Mouse (Mus musculus) hindbrain, embryonic 13.5 days (tissue): ENCODE results near the gene Syne3. TPM values are rescaled to one million over a fixed set of nuclear protein-coding genes. Genes with fewer than 3 reads are reported as not detected.

Experiments
- ATAC-seq: fragments of 200-750 bp; cut with Nextera tagmentation; 2 replicates; pipeline ENCODE4 v1.8.0; 2017; ENCODE audit warnings: moderate TSS enrichment; ENCODE audit not compliant: low FRiP score
- H3K27ac ChIP-seq: fragments of 300-500 bp; sonication (generic); 2 replicates; pipeline ENCODE4 v1.5.1; 2015; ENCODE audit warnings: inconsistent platforms, mild to moderate bottlenecking, moderate library complexity
- H3K27me3 ChIP-seq: fragments of 300-500 bp; sonication (generic); 2 replicates; pipeline ENCODE4 v1.6.1; 2015; ENCODE audit warnings: mild to moderate bottlenecking, inconsistent platforms
- H3K36me3 ChIP-seq: fragments of 300-500 bp; sonication (generic); 2 replicates; pipeline ENCODE4 v1.6.1; 2015; ENCODE audit warnings: mild to moderate bottlenecking, inconsistent platforms
- H3K4me1 ChIP-seq: fragments of 300-500 bp; sonication (generic); replicated peaks from 2 replicates; pipeline ENCODE4 v1.6.1; 2015; ENCODE audit warnings: inconsistent platforms
- H3K4me2 ChIP-seq: fragments of 300-500 bp; sonication (generic); 2 replicates; pipeline ENCODE4 v1.6.1; 2015; ENCODE audit warnings: inconsistent platforms, mild to moderate bottlenecking, moderate library complexity
- H3K4me3 ChIP-seq: fragments of 300-500 bp; sonication (generic); 2 replicates; pipeline ENCODE4 v1.5.1; 2015; ENCODE audit warnings: mild to moderate bottlenecking, inconsistent platforms
- H3K9ac ChIP-seq: fragments of 300-500 bp; sonication (generic); 2 replicates; pipeline ENCODE4 v1.6.1; 2015; ENCODE audit warnings: mild to moderate bottlenecking, inconsistent platforms
- H3K9me3 ChIP-seq: fragments of 300-500 bp; sonication (generic); 2 replicates; pipeline ENCODE4 v1.6.1; 2016; ENCODE audit warnings: inconsistent platforms
- WGBS: fragments of 180-500 bp; shearing (Covaris S2); methylation state at CpG from one replicate; pipeline ENCODE4 v1.1.7; 2015; 5-methylcytosine and 5-hydroxymethylcytosine counted together
- polyA plus RNA-seq: library from polyadenylated mRNA; unstranded; fragments of >200 nt; fragmentation: Nextera tagmentation; extraction: Ambion mirVana; gene quantifications from 2 replicates; pipeline ENCODE4 v1.2.1, GENCODE M21; 2015

Syne3 gene
- polyA plus RNA-seq, 1 experiment from 2014 or later = 0.31 TPM

DNA sequence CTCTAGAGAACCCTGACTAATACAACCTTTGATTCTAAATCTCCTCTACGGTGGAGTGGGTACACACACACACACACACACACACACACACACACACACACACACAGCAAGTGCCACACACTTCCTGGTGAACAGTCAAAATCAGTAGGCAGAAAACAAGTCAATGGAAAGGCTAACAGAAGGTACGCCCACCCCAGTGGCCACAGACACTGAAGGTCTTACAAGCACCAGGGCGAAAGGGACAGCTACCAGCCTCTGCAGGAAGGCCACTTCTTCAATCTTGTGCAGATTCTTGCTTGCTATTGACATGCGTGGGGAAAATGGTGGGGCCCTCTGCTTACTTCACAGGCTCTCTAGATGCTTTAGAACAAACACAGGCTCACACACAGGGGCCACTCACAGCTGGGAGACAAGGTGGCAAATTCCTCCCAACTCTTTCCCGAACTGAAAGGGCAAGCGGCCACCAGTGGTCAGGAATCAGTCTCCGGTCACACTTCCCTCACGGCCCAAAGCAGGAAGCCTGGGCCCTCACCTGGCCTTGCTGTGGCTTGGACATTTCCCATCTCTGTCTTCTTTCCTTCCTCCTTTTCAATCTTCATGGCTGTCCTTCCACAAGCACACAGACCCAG is 11.9 kb upstream of the Syne3 start:
- WGBS = 86% methylated on average over 8 of the region's 8 CpGs
- no peak for ATAC-seq
- Histone ChIP-seq H3K4me1 (peaks cover 8% of the 10 kb centered on the region; the same call in 1 of the 2 replicates), H3K9me3 (peaks cover 10% of the 10 kb centered on the region), H3K9ac (no peak overlapping the region), H3K4me3 (no peak overlapping the region), H3K27me3 (no peaks in the 10 kb centered on the region), H3K36me3 (0 out of 2 replicates have a peak, but pooled peaks cover 8% of the 10 kb centered on the region), H3K27ac (no peak overlapping the region), H3K4me2 (no peak overlapping the region)

DNA sequence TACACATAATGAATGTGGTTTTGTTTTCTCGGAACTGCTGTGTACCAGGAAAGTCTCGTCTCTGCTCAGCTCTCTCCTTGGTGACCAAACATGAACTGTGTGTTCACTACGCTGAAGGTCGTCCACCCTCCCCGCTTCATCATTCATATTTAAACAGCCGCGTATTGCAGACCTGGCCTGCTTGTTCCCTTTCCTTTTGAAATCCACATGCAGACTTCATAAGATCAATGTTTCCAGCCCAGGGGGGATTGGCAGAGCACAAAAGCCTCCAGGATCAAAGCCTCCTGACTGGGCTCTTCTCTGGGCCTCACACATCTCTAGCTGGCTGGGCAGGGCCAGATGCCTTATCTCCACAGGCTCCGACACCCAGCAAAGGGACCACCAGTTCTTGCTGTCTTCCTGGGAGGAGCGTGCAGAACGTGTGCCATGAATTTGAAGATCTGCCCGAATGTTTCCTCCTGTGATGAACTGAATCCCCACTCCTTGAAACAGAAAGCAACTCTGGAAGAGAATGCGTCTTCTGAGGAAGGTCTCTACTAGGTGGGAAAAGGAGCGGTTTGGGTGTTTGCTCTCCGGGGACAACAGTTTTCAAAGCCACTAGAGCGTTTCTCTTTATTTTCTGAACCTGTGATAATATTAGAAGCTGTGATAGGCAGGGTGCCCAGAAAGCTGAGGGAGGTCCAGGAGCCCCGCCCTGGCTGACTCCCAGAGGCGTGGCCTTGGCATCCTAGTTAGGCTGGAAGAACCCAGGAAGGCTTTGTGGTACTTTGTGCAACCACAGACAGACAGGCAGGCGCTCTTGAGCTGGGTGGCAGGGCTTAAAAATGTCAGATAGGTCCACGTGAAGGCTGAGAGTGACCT is 10.0 kb upstream of the Syne3 start:
- peaks cover 10% of the 10 kb centered on the region for H3K9me3 ChIP-seq
- peaks cover 16% of the 10 kb centered on the region; the same call in 1 of the 2 replicates for H3K4me1 ChIP-seq
- H3K4me3 ChIP-seq = no peak overlapping the region
- ATAC-seq = no peak
- 0 out of 2 replicates have a peak, but pooled peaks cover under 1% of the 10 kb centered on the region for H3K27me3 ChIP-seq
- WGBS = 56% methylated on average over 19 of the region's 19 CpGs
- H3K4me2 ChIP-seq = no peak overlapping the region
- H3K36me3 ChIP-seq = 0 out of 2 replicates have a peak, but pooled peaks cover 8% of the 10 kb centered on the region
- no peak overlapping the region for H3K27ac ChIP-seq
- no peak overlapping the region for H3K9ac ChIP-seq

DNA sequence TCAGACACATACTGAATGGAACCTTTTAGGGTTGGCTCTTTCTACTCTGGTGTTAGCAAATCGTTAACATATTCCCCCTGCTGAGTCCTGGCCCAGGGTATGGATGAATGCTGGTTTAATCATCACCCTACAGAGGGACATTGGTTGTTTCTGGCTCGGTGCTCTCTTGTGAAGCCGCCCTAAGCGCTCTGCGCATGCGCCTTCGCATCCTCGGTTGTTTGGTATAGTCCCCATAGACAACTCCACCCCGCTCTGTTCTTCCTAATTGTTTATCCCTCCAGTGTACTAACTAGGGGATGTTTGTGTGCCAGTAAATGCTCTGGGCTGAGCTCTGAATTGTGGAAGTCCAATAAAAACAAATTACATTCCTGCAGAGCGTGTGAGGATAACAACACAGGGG is 7.0 kb upstream of the Syne3 start:
- WGBS = 51% methylated on average over 10 of the region's 10 CpGs
- H3K4me3 ChIP-seq = no peak overlapping the region
- H3K4me1 ChIP-seq = peaks cover 16% of the 10 kb centered on the region; the same call in 1 of the 2 replicates
- no peaks in the 10 kb centered on the region for H3K9me3 ChIP-seq
- ATAC-seq = peak; percentile 77; the same call in 1 of the 2 replicates
- no peaks in the 10 kb centered on the region for H3K36me3 ChIP-seq
- no peak overlapping the region for H3K9ac ChIP-seq
- peaks cover 19% of the 10 kb centered on the region for H3K27me3 ChIP-seq
- no peak overlapping the region for H3K4me2 ChIP-seq
- peak overlapping the region; percentile 30; the same call in 1 of the 2 replicates for H3K27ac ChIP-seq

DNA sequence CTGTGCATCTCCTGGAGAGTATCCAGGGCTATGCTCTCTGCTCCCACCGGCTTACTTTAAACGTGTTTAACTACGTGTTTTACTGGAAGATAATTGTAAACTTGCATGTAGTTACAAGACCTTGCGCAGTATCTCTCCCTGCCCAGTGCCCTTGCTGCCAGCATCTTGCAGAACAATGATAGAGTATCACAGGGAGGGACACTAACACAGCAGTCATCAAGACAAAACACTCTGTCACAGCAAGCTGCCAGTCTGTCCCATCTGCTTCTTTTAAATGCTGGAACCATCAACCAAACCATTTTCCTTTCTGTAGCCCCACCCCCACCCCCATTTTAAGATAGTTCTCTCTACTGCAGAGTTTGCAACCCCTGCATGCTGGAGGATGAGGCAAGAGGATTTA is 6.6 kb upstream of the Syne3 start:
- no peak for ATAC-seq
- 70% methylated on average over 4 of the region's 4 CpGs for WGBS
- no peak overlapping the region for H3K4me2 ChIP-seq

DNA sequence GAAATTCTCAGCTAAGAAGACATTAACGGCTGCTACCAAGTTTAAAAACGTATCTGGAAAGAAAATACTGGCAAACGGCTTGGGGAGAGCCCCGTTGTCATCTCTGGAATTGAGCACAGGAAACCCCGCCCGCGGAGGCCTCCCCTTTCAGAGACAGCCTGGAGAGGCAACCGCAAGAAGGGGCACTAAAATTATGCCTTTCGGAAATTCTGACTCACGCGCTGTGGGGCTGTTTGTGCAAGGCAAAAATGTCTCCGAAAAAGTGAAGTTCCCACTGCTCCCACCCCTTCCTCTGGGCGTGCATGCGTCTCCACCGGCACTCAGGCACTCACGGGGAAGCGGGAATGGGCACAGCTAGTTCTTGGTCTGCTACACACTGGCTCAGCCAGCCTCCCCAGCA is 3.5 kb upstream of the Syne3 start:
- Histone ChIP-seq H3K4me2 (no peak overlapping the region), H3K4me1 (peaks cover 36% of the 10 kb centered on the region), H3K36me3 (no peaks in the 10 kb centered on the region), H3K27ac (no peak overlapping the region), H3K27me3 (peaks cover 55% of the 10 kb centered on the region), H3K9me3 (no peaks in the 10 kb centered on the region), H3K4me3 (no peak overlapping the region), H3K9ac (no peak overlapping the region)
- WGBS = 61% methylated on average over 17 of the region's 17 CpGs
- ATAC-seq = no peak

More for the DNA sequence above, 6.6 kb upstream of the Syne3 start:
- Histone ChIP-seq H3K9me3 (no peaks in the 10 kb centered on the region), H3K27ac (peak overlapping the region; percentile 30; the same call in 1 of the 2 replicates), H3K4me1 (peaks cover 16% of the 10 kb centered on the region; the same call in 1 of the 2 replicates), H3K27me3 (peaks cover 23% of the 10 kb centered on the region), H3K36me3 (no peaks in the 10 kb centered on the region), H3K9ac (no peak overlapping the region), H3K4me3 (no peak overlapping the region)

DNA sequence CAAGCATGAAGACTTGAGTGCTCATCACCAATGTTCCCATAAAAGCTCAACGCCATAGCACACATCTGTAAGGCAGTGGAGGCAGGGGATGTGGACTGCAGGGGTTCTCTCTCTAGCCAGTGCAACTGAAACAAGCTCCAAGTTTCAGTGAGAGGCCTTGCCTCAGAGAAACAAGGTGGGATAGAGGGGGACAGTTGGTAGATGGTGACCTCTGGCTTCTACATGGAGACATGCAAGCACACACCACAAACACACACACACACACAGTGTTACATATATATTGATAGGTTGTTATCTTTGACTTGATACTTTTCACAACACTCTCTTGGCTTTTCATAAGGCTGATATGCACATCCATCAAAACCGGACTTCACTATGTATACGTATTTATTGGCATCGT is 2.7 kb upstream of the Syne3 start:
- Histone ChIP-seq H3K27ac (no peak overlapping the region), H3K4me1 (peaks cover 36% of the 10 kb centered on the region), H3K36me3 (no peaks in the 10 kb centered on the region), H3K4me2 (no peak overlapping the region), H3K27me3 (peaks cover 62% of the 10 kb centered on the region), H3K9me3 (no peaks in the 10 kb centered on the region), H3K9ac (no peak overlapping the region), H3K4me3 (no peak overlapping the region)
- 96% methylated on average over 4 of the region's 4 CpGs for WGBS
- ATAC-seq = no peak

DNA sequence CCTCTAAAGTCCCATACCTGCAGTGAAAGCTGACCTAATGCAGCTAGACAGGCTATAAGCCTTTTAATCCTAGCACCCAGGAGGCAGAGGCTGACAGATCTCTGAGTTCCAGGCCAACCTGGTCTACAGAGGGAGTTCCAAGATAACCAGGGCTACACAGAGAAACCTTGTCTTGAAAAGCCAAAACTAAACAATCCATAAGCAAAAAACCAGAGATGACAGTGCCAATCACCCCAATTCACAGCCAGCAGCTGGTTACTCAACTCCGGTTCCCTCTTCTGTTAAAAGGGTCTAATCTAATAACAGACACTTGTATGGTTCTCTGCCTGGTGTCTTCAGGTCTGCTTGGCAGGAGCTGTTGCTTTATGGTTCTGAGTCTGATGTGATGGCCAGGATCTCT is 2.0 kb upstream of the Syne3 start:
- no peak overlapping the region for H3K4me3 ChIP-seq
- no peak overlapping the region for H3K4me2 ChIP-seq
- no peaks in the 10 kb centered on the region for H3K9me3 ChIP-seq
- no peak overlapping the region for H3K27ac ChIP-seq
- ATAC-seq = no peak
- peaks cover 68% of the 10 kb centered on the region for H3K27me3 ChIP-seq
- 100% methylated on average over 1 of the region's 1 CpGs for whole genome bisulfite sequencing
- no peak overlapping the region for H3K9ac ChIP-seq
- H3K4me1 ChIP-seq = peaks cover 29% of the 10 kb centered on the region
- no peaks in the 10 kb centered on the region for H3K36me3 ChIP-seq

DNA sequence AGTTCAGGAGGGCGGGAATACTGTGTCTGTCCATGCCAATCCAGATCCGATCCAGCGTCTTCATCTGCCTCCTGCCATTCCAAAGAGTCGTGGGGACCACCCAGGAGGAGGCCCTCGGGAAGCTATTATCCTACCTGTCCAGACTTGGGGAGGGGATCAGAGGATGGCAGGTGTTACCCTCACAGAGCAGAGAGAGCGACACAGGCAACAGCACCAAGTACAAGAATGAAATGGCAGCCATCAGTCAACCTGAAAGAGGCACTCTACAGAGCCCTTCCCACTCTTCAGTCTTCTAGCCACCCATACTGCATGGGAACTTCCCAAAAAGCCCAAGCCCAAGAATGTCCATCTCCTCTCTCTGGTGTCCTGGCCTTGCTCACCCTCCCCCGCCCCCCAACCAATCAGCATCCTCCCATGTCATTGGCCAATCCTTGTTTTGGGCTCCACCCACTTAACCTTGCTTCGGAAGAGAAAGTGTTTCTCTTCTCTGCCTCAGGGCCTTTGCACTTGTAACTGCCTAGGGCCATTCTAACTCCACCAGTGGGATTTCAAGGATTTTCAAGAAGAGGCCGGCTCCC is 693 bp upstream of the Syne3 start:
- Histone ChIP-seq H3K27ac (no peak overlapping the region), H3K36me3 (no peaks in the 10 kb centered on the region), H3K4me3 (peak overlapping the region; percentile 57), H3K4me1 (peaks cover 20% of the 10 kb centered on the region), H3K4me2 (peak overlapping the region; percentile 98), H3K9ac (peak overlapping the region; percentile 73), H3K27me3 (peaks cover 76% of the 10 kb centered on the region), H3K9me3 (no peaks in the 10 kb centered on the region)
- 21% methylated on average over 9 of the region's 9 CpGs for WGBS
- 0 out of 2 replicates have a peak, but pooled peaks have one; percentile 9 for ATAC-seq

DNA sequence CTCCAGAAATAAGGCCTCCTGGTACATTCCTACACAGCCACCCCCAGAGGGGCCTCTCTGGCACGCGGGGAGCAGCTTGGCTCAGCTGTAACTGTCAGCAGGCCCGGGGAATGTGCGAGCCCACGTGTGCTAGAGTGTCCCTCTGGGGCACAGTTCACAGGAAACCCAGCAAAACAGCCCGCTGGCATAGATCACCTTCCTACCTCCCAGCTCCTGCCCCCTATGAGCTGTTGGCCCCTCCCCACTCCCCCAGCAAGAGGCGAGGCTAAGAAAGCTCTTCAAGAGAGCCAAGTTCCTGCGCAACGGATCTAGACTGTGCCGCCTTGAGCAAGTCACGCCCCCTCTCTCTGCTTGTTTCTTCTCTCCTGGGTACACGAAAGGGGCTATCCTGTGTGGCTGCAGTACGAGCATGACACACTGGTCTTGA is 844 bp downstream of the Syne3 start:
- H3K9me3 ChIP-seq = no peaks in the 10 kb centered on the region
- no peaks in the 10 kb centered on the region for H3K36me3 ChIP-seq
- no peak overlapping the region for H3K9ac ChIP-seq
- H3K27me3 ChIP-seq = peaks cover 76% of the 10 kb centered on the region
- WGBS = 3% methylated on average over 13 of the region's 13 CpGs
- ATAC-seq = peak; percentile 66; the same call in 1 of the 2 replicates
- peak overlapping the region; percentile 98 for H3K4me2 ChIP-seq
- H3K27ac ChIP-seq = no peak overlapping the region
- peak overlapping the region; percentile 57 for H3K4me3 ChIP-seq
- H3K4me1 ChIP-seq = peaks cover 20% of the 10 kb centered on the region

DNA sequence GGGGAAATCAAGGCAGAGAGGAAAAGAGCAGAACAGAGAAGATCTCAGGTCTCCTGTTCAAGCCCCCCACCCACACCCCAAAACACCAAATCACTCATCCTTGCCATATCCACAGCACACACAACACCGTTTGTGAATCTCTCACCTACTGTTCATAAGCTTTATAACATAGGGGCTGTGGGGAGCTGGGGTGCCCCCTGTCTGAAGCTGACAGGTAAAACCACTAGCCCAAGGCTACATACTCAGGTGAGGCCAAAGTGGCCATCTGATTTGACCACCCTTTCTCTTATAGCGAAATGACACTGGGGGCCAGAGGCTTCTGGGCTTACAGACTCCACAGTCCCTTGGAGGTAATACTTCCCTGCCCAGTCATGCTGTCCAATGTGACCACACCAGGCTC is 1.5 kb downstream of the Syne3 start:
- WGBS = 56% methylated on average over 2 of the region's 2 CpGs
- Histone ChIP-seq H3K9me3 (no peaks in the 10 kb centered on the region), H3K27ac (no peak overlapping the region), H3K9ac (no peak overlapping the region), H3K27me3 (peaks cover 70% of the 10 kb centered on the region), H3K4me2 (no peak overlapping the region), H3K4me1 (peaks cover 20% of the 10 kb centered on the region), H3K4me3 (no peak overlapping the region), H3K36me3 (no peaks in the 10 kb centered on the region)
- no peak for ATAC-seq

DNA sequence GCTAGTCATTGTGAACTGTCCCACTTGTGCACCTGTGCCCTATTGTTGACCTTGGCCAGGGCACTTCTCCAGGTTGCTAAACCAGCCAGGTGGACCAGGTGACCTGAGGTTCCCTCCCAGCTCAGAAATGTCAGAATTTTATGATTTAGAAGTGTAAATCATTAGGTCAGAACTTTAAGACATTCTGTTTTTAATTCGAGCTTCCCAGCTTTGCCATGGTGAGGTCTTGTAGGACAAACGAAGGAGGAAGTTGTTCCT is 4.0 kb downstream of the Syne3 start:
- no peak overlapping the region for H3K27ac ChIP-seq
- H3K4me3 ChIP-seq = no peak overlapping the region
- H3K27me3 ChIP-seq = peaks cover 55% of the 10 kb centered on the region
- H3K9me3 ChIP-seq = no peaks in the 10 kb centered on the region
- H3K36me3 ChIP-seq = no peaks in the 10 kb centered on the region
- H3K4me2 ChIP-seq = no peak overlapping the region
- no peak overlapping the region for H3K9ac ChIP-seq
- 80% methylated on average over 2 of the region's 2 CpGs for whole genome bisulfite sequencing
- no peak for ATAC-seq
- H3K4me1 ChIP-seq = peaks cover 20% of the 10 kb centered on the region

DNA sequence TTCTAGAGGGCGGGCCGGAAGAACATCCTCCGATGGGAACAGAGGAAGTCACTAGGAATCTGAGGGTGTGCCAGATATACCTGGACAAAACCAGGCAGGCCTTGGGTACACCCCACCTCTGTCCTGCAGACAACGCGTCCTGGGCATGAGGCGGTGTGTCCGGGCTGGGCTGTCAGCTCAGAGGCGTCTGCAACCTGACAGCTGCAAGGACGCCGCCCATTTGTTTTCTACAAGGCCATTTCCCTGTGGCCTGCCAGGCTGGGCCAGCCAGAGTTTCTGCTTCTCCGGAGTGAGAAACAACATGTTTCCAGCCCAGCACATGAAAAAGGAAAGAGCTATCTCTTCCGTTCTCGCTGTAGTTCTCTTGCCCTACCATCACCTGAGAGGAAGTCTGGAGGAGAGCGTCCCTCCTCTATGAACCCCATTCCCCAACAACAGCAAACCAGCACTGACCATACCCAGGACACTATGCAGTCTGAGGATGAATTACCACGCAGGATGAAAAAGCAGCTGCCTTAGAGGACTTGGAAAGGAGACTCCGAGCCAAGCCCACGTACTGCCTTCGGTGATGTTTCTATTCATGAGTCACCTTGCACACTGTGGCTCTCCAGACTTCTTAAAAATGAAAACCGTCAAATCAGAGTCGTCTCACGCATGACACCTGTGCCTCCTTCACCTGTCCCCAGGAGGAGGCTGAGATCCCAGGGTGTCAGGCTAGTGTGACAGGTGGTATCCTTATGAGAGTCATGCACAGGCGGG is 4.5 kb downstream of the Syne3 start:
- no peak overlapping the region for H3K4me2 ChIP-seq
- H3K4me1 ChIP-seq = peaks cover 18% of the 10 kb centered on the region
- H3K27ac ChIP-seq = no peak overlapping the region
- 83% methylated on average over 22 of the region's 22 CpGs for WGBS
- H3K4me3 ChIP-seq = no peak overlapping the region
- ATAC-seq = no peak
- H3K9me3 ChIP-seq = no peaks in the 10 kb centered on the region
- H3K36me3 ChIP-seq = no peaks in the 10 kb centered on the region
- no peak overlapping the region for H3K9ac ChIP-seq
- peaks cover 50% of the 10 kb centered on the region for H3K27me3 ChIP-seq
